Mouse (Mus musculus) A20 (cell line): ENCODE data around the gene Rab40c.

ENCODE experiments used
- DNase-seq: peaks from one replicate; pipeline ENCODE4 v3.0.0-alpha.2; 2011; ENCODE audit warnings: low read depth, low spot score

Rab40c gene

GRCm38 (mm10) chr17:25919144-25919785, at the start of gene Rab40c:
Gene Rab40c (minus strand): TSS chr17:25919727.
- peak; percentile 55 for DNase-seq

- DNase-seq: no peak
Observed at GRCm38 (mm10) chr17:25968176-25968575, 48.6 kb upstream of the Rab40c start.

GRCm38 (mm10) chr17:25967652-25968051, 48.1 kb upstream of the Rab40c start:
- no peak for DNase-seq

- no peak for DNase-seq
Observed at GRCm38 (mm10) chr17:25964271-25964670, 44.7 kb upstream of the Rab40c start.

GRCm38 (mm10) chr17:25962413-25962905, 42.9 kb upstream of the Rab40c start:
- no peak for DNase-seq

- no peak for DNase-seq
Observed at GRCm38 (mm10) chr17:25961566-25961965, 42.0 kb upstream of the Rab40c start.

- DNase-seq: no peak
Observed at GRCm38 (mm10) chr17:25959630-25960467, 40.3 kb upstream of the Rab40c start.

GRCm38 (mm10) chr17:25958771-25959494, 39.4 kb upstream of the Rab40c start:
- DNase-seq: no peak

- DNase-seq: no peak
Observed at GRCm38 (mm10) chr17:25957586-25958051, 38.1 kb upstream of the Rab40c start.

GRCm38 (mm10) chr17:25956631-25957030, 37.1 kb upstream of the Rab40c start:
- no peak for DNase-seq

GRCm38 (mm10) chr17:25956201-25956600, 36.7 kb upstream of the Rab40c start:
- no peak for DNase-seq

- no peak for DNase-seq
Observed at GRCm38 (mm10) chr17:25955736-25956135, 36.2 kb upstream of the Rab40c start.

- no peak for DNase-seq
Observed at GRCm38 (mm10) chr17:25954671-25955070, 35.1 kb upstream of the Rab40c start.

- no peak for DNase-seq
Observed at GRCm38 (mm10) chr17:25953161-25953560, 33.6 kb upstream of the Rab40c start.

GRCm38 (mm10) chr17:25951803-25952623, 32.5 kb upstream of the Rab40c start, which contains the start of gene A930017K11Rik:
Gene A930017K11Rik (minus strand): TSS chr17:25952565.
- DNase-seq: no peak

- DNase-seq: no peak
Observed at GRCm38 (mm10) chr17:25951225-25951802, 31.8 kb upstream of the Rab40c start.

GRCm38 (mm10) chr17:25950706-25951105, 31.2 kb upstream of the Rab40c start:
- no peak for DNase-seq

GRCm38 (mm10) chr17:25949981-25950380, 30.5 kb upstream of the Rab40c start:
- peak; percentile 59 for DNase-seq

GRCm38 (mm10) chr17:25948051-25948450, 28.5 kb upstream of the Rab40c start:
- DNase-seq: no peak

- DNase-seq: no peak
Observed at GRCm38 (mm10) chr17:25947576-25947975, 28.0 kb upstream of the Rab40c start.

GRCm38 (mm10) chr17:25946891-25947290, 27.4 kb upstream of the Rab40c start:
- no peak for DNase-seq
